Mouse (Mus musculus) kidney, adult 11 months (tissue): ENCODE data around the gene S100b.

Experiments
- DNase-seq: peaks from one replicate; pipeline ENCODE4 v3.0.0; 2022

Gene S100b

GRCm38 (mm10) chr10:76253536-76253935, at the start of gene S100b:
TSS of gene S100b (plus strand) at chr10:76253853.
- no peak for DNase-seq

- DNase-seq, result no peak
Measured at GRCm38 (mm10) chr10:76207262-76207796, 46.3 kb upstream of the S100b start.

- no peak for DNase-seq
Measured at GRCm38 (mm10) chr10:76209241-76209640, 44.4 kb upstream of the S100b start.

GRCm38 (mm10) chr10:76210806-76211205, 42.8 kb upstream of the S100b start:
- DNase-seq, result no peak

- DNase-seq, result no peak
Measured at GRCm38 (mm10) chr10:76212121-76212520, 41.5 kb upstream of the S100b start.

GRCm38 (mm10) chr10:76214161-76214560, 39.5 kb upstream of the S100b start:
- no peak for DNase-seq

- DNase-seq, result no peak
Measured at GRCm38 (mm10) chr10:76217056-76217455, 36.6 kb upstream of the S100b start.

GRCm38 (mm10) chr10:76218240-76218639, 35.4 kb upstream of the S100b start:
- DNase-seq, result no peak

- DNase-seq, result no peak
Measured at GRCm38 (mm10) chr10:76225944-76226343, 27.7 kb upstream of the S100b start.

- no peak for DNase-seq
Measured at GRCm38 (mm10) chr10:76229627-76230026, 24.0 kb upstream of the S100b start.

- DNase-seq, result peak; percentile 89
Measured at GRCm38 (mm10) chr10:76237341-76238225, 16.1 kb upstream of the S100b start, which contains the start of gene Prmt2. TSS of gene Prmt2 (minus strand) at chr10:76237865.

GRCm38 (mm10) chr10:76239401-76239800, 14.3 kb upstream of the S100b start:
- DNase-seq, result no peak

- no peak for DNase-seq
Measured at GRCm38 (mm10) chr10:76245106-76245505, 8.5 kb upstream of the S100b start.

GRCm38 (mm10) chr10:76246601-76247000, 7.1 kb upstream of the S100b start:
- DNase-seq, result no peak

GRCm38 (mm10) chr10:76247960-76248646, 5.5 kb upstream of the S100b start:
- DNase-seq, result no peak

GRCm38 (mm10) chr10:76248647-76248968, 5.0 kb upstream of the S100b start:
- no peak for DNase-seq

GRCm38 (mm10) chr10:76250870-76251269, 2.8 kb upstream of the S100b start:
- DNase-seq, result no peak

- peak; percentile 27 for DNase-seq
Measured at GRCm38 (mm10) chr10:76253079-76253478, 574 bp upstream of the S100b start.

- DNase-seq, result no peak
Measured at GRCm38 (mm10) chr10:76255617-76256016, 2.0 kb downstream of the S100b start.

- DNase-seq, result no peak
Measured at GRCm38 (mm10) chr10:76257231-76257630, 3.6 kb downstream of the S100b start.

GRCm38 (mm10) chr10:76257719-76258390, 4.2 kb downstream of the S100b start:
- DNase-seq, result peak; percentile 55

GRCm38 (mm10) chr10:76259566-76260232, 6.0 kb downstream of the S100b start:
- no peak for DNase-seq
